ENCODE assay signal across 8 mouse cellular contexts in genomic region chr5:83484135-83484534, GRCm38 (mm10).
DNase-seq lines count a peak whose midpoint lies in the region; ATAC-seq and TF ChIP-seq lines count a peak whose summit lies in the region.
"Had no signal": no experiment of that assay in that cellular context is flagged by ENCODE, and none has a peak within 500 bp of the region (broad histone marks: within the 10 kb centered on the region; RNA-seq: fewer than 3 reads in every experiment).

No protein-coding gene starts in this region.

- H3K27me3 ChIP-seq in E14TG2a.4 (ENCODE audit: insufficient read depth, low read length) = no peaks in the 10 kb centered on the region
- no peaks in the 10 kb centered on the region for H3K27me3 ChIP-seq in forebrain, embryonic 16.5 days (replicated peaks; ENCODE audit: control insufficient read depth, insufficient read depth, low read length)
- H3K27me3 ChIP-seq: embryonic facial prominence, embryonic 15.5 days had no signal

- H3K9me3 ChIP-seq in E14TG2a.4 (ENCODE audit: low read length) = no peaks in the 10 kb centered on the region
- H3K9me3 ChIP-seq in forebrain, embryonic 16.5 days (ENCODE audit: control insufficient read depth, low read length) = no peaks in the 10 kb centered on the region
- H3K9me3 ChIP-seq: embryonic facial prominence, embryonic 15.5 days had no signal

- WGBS in forebrain, embryonic 16.5 days = 18% methylated on average over 1 of the region's 1 CpGs

- no peak overlapping the region for H3K27ac ChIP-seq in forebrain, embryonic 16.5 days (ENCODE audit: low read length)
- H3K27ac ChIP-seq: embryonic facial prominence, embryonic 15.5 days had no signal

- H3K4me2 ChIP-seq in forebrain, embryonic 16.5 days (ENCODE audit: low read length) = no peak overlapping the region
- H3K4me2 ChIP-seq: embryonic facial prominence, embryonic 15.5 days had no signal

- DNase-seq in layer of hippocampus, adult 11-12 months (ENCODE audit: low spot score) = peak; percentile 48
- DNase-seq in layer of hippocampus, postnatal 36 days = no peak
- peak; percentile 24 for DNase-seq in Muller cell, postnatal 12 days (ENCODE audit: inconsistent ontology term)
- peak; percentile 89 for DNase-seq in retina, embryonic 14.5 days (ENCODE audit: low spot score)
- no peak for DNase-seq in spleen, adult 12 weeks (ENCODE audit: low spot score)

- ATAC-seq in forebrain, embryonic 16.5 days = peak; percentile 70; the same call in 1 of the 2 replicates

- no peaks in the 10 kb centered on the region for H3K36me3 ChIP-seq in E14TG2a.4 (ENCODE audit: insufficient read depth, low read length)
- no peaks in the 10 kb centered on the region for H3K36me3 ChIP-seq in forebrain, embryonic 16.5 days (ENCODE audit: control insufficient read depth, insufficient read depth)
- H3K36me3 ChIP-seq: embryonic facial prominence, embryonic 15.5 days had no signal

- no peak overlapping the region for H3K9ac ChIP-seq in forebrain, embryonic 16.5 days (replicated peaks; ENCODE audit: low read depth, low read length)
- H3K9ac ChIP-seq: embryonic facial prominence, embryonic 15.5 days had no signal

- peak; percentile 48 for TF ChIP-seq CTCF in E14TG2a.4 (conservative IDR thresholded peaks at IDR 0.05; ENCODE audit: low read length)

- no peak overlapping the region for H3K4me3 ChIP-seq in E14TG2a.4 (replicated peaks; ENCODE audit: low read length)
- H3K4me3 ChIP-seq in forebrain, embryonic 16.5 days (replicated peaks; ENCODE audit: low read length) = no peak overlapping the region
- H3K4me3 ChIP-seq: embryonic facial prominence, embryonic 15.5 days had no signal

- H3K4me1 ChIP-seq in E14TG2a.4 (replicated peaks; ENCODE audit: low read depth, low read length) = no peaks in the 10 kb centered on the region
- H3K4me1 ChIP-seq in forebrain, embryonic 16.5 days (replicated peaks; ENCODE audit: control insufficient read depth, insufficient read depth, low read length) = no peaks in the 10 kb centered on the region
- H3K4me1 ChIP-seq: embryonic facial prominence, embryonic 15.5 days had no signal

Comparison
In these comparisons a context has a peak if more than half of its experiments do, and no peak if none do; other contexts are left out.
1. DNase-seq: peak in layer of hippocampus, adult 11-12 months (single experiment), Muller cell, postnatal 12 days (single experiment) and retina, embryonic 14.5 days (single experiment); none in layer of hippocampus, postnatal 36 days (0 of 2) and spleen, adult 12 weeks (single experiment).